22 mouse cellular contexts compared by ENCODE assay signal in genomic region chr13:38386035-38386559, GRCm38 (mm10).
"Had no signal": no experiment of that assay in that cellular context is flagged by ENCODE, and none has a peak within 500 bp of the region (broad histone marks: within the 10 kb centered on the region; RNA-seq: fewer than 3 reads in every experiment).

No protein-coding gene starts in this region.

- H3K9me3 ChIP-seq: limb, embryonic 12.5 days; limb, embryonic 15.5 days; midbrain, embryonic 10.5 days; midbrain, embryonic 13.5 days; neural tube, embryonic 13.5 days; stomach, embryonic 15.5 days had no signal

- H3K4me1 ChIP-seq: limb, embryonic 12.5 days; limb, embryonic 15.5 days; megakaryocyte, embryonic 14.5 days; midbrain, embryonic 10.5 days; midbrain, embryonic 13.5 days; neural tube, embryonic 13.5 days; stomach, embryonic 15.5 days had no signal

- H3K9ac ChIP-seq: limb, embryonic 12.5 days; limb, embryonic 15.5 days; liver, embryonic 14.5 days; liver, postnatal 0 days; midbrain, embryonic 13.5 days; neural tube, embryonic 13.5 days; stomach, embryonic 15.5 days had no signal

- H3K4me2 ChIP-seq: limb, embryonic 12.5 days; limb, embryonic 15.5 days; liver, embryonic 11.5 days; midbrain, embryonic 13.5 days; neural tube, embryonic 13.5 days; stomach, embryonic 15.5 days had no signal

- H3K27me3 ChIP-seq: limb, embryonic 12.5 days; limb, embryonic 15.5 days; megakaryocyte, embryonic 14.5 days; midbrain, embryonic 13.5 days; neural tube, embryonic 13.5 days; stomach, embryonic 15.5 days had no signal

- H3K27ac ChIP-seq: limb, embryonic 12.5 days; limb, embryonic 15.5 days; liver, embryonic 14.5 days; midbrain, embryonic 10.5 days; midbrain, embryonic 13.5 days; neural tube, embryonic 13.5 days; stomach, embryonic 15.5 days had no signal

- DNase-seq: kidney, adult 18-20 months; kidney, adult 9 months; kidney, postnatal 14 days; kidney, postnatal 4 days; left cerebral cortex, postnatal 4 days; liver, postnatal 0 days; retina, postnatal 1 day; right cerebral cortex, postnatal 25 days; spleen, adult 18-20 months; thymus, postnatal 25 days had no signal

- H3K36me3 ChIP-seq: limb, embryonic 12.5 days; limb, embryonic 15.5 days; midbrain, embryonic 10.5 days; midbrain, embryonic 13.5 days; neural tube, embryonic 13.5 days; stomach, embryonic 15.5 days had no signal

- H3K4me3 ChIP-seq: limb, embryonic 12.5 days; limb, embryonic 15.5 days; megakaryocyte, embryonic 14.5 days; midbrain, embryonic 10.5 days; midbrain, embryonic 13.5 days; myocyte; neural tube, embryonic 13.5 days; stomach, embryonic 15.5 days had no signal

- ATAC-seq: intestine, embryonic 16.5 days; liver, postnatal 0 days; midbrain, embryonic 13.5 days; midbrain, embryonic 16.5 days had no signal
